Mouse (Mus musculus) B cell, adult (primary cell): Measurements from ENCODE around the gene Ddx10. TPM values are rescaled to one million over a fixed set of nuclear protein-coding genes. Genes with fewer than 3 reads are reported as not detected.

ENCODE experiments used
- total RNA-seq: library from RNA; stranded (reverse); gene quantifications from 4 replicates; pipeline ENCODE4 v1.2.4, GENCODE M21; 2023; ENCODE audit not compliant: inconsistent age

Ddx10 gene
- total RNA-seq: 32.8 to 38.9 TPM (median 37.8 TPM) in 4 replicates

DNA sequence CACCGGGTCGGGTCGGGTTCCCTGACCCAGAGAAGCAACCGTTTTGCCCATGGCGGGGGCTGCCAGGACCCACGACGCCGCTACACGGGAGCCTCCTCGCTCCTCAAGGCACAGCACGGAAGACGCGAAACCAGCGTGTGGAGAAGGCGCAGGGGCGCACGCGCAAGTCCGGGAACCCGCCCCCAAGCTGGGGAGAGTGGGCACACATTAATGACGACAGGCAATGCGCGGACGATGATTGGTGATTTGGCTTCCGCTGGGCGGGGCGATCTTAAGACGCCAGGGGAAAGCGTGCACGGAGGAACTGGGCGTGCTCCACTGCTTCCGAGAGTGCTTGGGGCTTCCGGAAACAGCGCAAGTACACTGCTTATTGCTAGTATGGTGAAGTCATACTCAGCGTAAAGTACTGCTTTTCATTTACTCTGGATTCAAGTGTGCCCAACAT lies at the start of gene Ddx10:
Gene Ddx10 (minus strand): TSS at position 101 of the 445 bp plus-strand sequence.

Other genes with a start within 250 kb of the Ddx10 start
- gene Exph5, start 53.6 kb upstream of the Ddx10 start, total RNA-seq: not detected in 4 replicates
- 0.42 to 4.1 TPM (median 1.6 TPM) in 4 replicates for gene Kdelc2, start 136.0 kb upstream of the Ddx10 start, total RNA-seq
- not detected in 4 replicates for gene 4930550C14Rik, start 154.3 kb upstream of the Ddx10 start, total RNA-seq